Mouse (Mus musculus): ENCODE results near the gene Ovgp1.
"Not testable (repeated sequence)": the region's sequence is repeated elsewhere in the genome, so short reads cannot be mapped to it uniquely, and the experiment has no call there.

Ovgp1 gene

DNA sequence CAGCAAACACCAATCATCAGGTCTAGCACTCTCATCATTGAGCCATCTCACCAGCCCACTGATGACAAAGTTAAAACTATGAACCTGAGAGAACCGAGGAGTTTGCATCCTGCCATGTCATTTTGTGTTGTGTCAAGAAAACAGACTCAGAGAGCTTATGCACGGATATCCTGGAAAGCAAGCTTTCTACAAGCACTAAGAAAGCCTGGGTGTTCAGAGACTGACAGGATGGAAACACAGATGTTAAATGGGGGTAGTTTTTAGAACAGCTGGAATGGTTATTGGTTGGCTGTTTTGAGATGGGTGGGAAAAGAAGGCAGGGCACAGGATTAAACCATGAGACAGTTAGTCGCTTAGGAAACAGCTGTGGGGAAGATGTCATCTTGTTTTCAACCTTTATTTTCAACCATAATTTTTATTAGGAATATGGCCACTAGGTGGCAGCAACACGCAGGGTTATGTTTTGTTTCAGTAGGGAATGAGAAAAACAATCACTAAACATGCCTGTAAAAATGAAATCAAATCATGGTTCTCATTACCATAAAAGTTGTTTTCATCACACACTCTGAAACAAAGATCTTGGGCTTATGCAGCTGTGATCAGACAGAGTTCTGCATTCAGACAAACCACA lies 18.3 kb downstream of the Ovgp1 start:
- peak in 1 of 2 experiments; percentile 32 for DNase-seq (ENCODE audit: low spot score in 2 of 2)

DNA sequence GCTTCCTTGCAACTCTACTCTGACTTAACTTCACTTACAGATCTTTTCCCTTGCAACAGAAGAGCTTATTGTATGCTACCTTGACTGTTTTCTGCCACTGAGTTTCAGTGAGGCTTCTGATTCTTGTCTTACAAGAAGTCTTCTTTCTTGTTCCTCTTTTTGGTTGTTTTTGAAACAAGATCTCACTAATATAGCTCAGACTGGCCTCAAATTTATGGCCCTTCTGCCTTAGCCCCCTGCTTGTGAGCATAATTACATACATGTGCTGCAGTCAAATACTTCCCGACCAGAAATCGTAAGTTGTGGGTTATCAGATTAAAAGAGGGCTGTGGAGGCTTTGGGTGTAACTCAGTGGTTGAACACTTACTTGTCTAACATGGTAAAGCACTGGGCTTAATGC lies 21.2 kb downstream of the Ovgp1 start:
- no peak for DNase-seq (ENCODE audit: low spot score in 2 of 2)

DNA sequence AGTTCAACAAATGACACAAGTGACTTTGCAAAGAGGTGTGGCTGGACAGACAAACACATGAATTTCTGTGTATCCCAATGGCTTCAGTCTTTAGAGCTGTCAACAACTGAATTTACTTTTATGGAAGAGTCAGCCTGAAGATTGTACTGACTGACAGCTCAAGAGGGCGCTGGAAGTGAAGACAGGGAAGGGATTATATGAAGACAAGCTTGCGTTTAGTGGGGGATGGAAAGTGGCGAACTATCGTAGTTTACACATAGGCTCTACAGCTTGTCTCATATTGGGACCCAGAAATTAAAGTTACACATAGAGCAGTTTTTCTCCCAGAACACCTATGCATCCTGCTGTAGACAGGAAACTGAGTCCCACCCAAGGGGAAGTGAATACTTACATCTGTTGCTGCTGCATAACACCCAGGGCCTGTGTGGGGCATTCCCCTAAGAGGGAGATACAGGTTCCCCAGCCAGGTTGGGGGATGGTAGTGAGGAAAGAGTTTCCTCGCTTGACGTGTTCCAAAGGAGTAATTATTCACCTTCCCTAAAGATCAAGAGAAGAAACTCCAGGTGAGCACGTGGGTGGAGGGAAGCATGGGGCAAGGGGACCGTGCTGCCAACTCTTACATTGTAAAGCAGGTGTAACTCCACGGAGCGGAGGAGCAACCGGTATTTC lies 27.3 kb downstream of the Ovgp1 start:
- DNase-seq (ENCODE audit: low spot score in 2 of 2): no peak

DNA sequence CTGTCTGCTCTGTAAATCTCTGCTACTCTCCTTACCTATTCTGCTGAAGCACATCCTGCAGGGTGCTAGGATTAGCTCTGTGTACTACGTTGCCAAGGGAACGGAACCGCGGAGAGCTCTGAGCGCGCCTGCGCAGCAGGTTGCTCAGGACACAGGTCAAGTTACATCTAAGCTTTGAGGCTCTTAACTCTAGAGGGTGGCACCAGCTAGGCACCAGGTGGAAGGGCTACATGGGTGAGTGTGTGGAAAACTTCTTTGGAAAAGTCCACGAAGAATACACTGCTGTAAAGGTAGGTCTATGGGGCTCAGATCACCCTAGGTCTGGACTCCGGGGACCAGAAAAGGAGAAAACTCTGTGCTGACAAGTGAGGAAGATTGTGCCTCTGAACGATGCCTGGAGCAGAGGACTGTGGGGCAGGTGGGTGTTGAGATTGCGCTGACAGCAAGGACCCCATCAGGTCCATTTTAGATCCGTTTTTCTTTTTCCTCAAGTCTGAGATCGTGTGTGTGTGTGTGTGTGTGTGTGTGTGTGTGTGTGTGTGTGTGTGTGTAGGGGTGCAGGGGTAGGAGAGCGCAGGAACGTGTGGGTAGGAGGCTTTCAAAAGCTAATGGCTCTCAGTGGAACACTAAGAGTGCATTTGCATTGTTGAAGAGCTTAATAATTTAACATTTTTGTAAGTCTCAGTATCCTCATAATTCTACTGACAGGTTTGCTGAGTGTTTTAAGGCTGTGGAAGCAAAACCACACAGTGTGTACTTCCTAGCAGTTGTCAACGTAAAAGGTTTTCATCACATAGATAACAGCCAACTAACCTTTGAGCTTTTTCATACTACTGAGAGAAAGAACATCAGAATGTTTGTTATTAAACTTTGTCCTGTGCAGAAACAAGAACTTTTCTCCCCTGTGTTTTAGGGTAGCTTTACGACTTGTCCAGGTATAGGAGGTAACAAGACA lies 28.2 kb downstream of the Ovgp1 start:
- DNase-seq (ENCODE audit: low spot score in 2 of 2): peak in 1 of 2 experiments; percentile 20

DNA sequence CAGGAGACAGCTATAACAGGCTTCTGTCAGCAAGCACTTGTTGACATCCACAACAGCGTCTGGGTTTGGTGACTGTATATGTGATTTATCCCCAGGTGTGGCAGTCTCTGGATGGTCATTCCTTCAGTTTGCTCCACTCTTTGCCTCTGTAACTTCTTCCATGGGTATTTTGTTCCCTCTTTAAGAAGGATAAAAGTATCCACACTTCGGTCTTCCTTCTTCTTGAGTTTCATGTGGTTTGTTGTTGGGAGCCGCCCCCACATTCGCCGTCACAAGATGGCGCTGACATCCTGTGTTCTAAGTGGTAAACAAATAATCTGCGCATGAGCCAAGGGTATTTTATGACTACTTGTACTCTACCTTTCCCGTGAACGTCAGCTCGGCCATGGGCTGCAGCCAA lies 29.8 kb downstream of the Ovgp1 start:
- DNase-seq (ENCODE audit: low spot score in 2 of 2): not testable (repeated sequence)

DNA sequence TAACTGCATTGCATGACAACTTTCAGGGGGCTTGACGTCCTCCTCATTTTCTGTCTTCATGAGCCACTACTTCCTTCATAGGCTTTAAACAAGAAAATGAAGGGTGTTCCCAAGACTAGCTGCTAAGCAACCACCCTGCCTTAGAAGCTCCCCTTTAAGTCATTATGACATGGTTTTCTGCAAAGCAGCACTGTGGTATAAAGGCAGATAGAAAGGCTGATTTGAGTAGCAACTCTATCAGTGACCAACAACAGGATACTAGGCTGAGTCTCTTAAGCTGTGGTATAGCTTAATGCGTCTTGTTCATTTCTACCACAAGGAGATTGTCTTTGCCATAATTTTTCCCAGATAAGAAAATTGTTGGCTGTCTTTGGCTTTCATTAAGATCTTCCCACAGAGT lies 41.0 kb downstream of the Ovgp1 start, which contains the start of gene Pifo:
Pifo (minus strand) TSS at position 101 of the 400 bp plus-strand sequence.
- DNase-seq (ENCODE audit: low spot score in 2 of 2): no peak

DNA sequence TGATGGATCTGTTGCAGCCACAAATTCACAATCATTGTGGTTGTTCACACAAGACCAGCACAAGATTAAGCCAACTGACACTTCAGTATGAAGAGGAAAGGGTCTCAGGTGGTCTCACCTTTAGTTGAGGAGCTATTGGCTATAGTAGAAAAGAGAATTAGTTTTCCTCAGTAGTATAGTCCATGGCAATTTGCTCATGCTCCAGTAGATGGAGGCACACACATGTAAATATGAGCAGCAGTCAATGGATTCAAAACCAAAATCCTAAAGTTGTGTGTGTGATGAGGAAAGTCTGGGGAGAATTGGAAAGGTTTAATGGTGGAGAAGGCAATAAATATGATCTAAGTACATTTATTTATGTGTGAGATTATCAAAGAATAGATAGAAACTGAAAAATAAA lies 48.3 kb downstream of the Ovgp1 start:
- DNase-seq (ENCODE audit: low spot score in 2 of 2): no peak

DNA sequence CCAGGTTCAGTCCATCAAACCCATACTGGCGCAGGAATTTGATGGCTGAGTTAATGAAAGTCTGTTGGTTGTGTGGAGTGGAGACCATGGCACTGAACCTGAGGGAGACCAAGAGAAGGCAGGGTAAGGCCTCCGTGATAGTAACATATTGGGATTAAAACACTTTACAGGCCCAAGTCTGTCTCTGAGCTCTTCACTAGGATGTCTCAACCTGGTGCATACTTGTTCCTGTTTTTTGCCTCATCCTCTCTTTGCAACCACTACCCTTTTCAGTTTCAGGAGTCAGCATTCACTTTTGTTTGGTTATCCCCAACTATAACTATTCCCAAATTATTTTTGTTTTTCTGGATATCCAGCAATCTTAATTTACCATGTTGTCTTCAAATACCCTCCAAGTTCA lies 50.6 kb downstream of the Ovgp1 start:
- no peak for DNase-seq (ENCODE audit: low spot score in 2 of 2)

DNA sequence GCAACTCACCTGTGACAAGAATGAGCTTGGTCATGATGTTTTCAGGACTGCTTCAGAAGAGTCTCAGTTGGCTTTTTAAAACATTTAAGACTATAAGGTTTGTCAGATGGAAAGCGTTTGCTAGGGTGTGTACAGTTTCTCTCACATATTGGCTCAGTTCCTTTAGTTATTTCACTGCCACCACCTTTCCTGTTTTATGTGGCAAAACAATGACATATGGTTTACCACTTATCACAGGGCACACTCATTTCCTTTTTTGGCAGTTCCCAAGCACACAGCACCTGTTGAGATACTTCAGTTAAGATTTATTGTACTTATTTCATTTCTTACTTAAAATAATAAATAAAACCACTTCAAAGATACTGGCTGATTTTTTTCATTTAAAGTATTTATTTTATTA lies 59.3 kb downstream of the Ovgp1 start, which contains the start of gene Chil5:
Chil5 (minus strand) TSS at position 34 of the 400 bp plus-strand sequence.
- no peak for DNase-seq (ENCODE audit: low spot score in 2 of 2)

Measured in frontal cortex, postnatal 10 days (tissue).